Mouse (Mus musculus) T-cell, adult 66 days (primary cell): ENCODE measurements around the gene Olig2. TPM values are rescaled to one million over a fixed set of nuclear protein-coding genes. Genes with fewer than 3 reads are reported as not detected.

Experiments used
- total RNA-seq, 2 experiments: library from RNA; stranded (reverse); gene quantifications; 3 replicates in 1 of 2; 4 replicates in 1 of 2; pipeline ENCODE4 v1.2.4; 2023

The Olig2 gene
- not detected for total RNA-seq

GRCm38 (mm10) chr16:91225233-91226037 lies at the start of gene Olig2:
Gene Olig2, plus strand, starts transcription at chr16:91225457.

GRCm38 (mm10) chr16:91269468-91270211 lies 44.4 kb downstream of the Olig2 start, which contains the start of gene Olig1:
Gene Olig1, plus strand, starts transcription at chr16:91269772.

Other genes starting within 250 kb of the Olig2 start
- gene Synj1, start 214.1 kb upstream of the Olig2 start, total RNA-seq: 10 to 100 TPM; 69.0 to 84.4 TPM
- 100 to 1,000 TPM; 135 to 140 TPM for gene Paxbp1, start 180.9 kb upstream of the Olig2 start, total RNA-seq
- gene 4932438H23Rik, start 130.3 kb upstream of the Olig2 start, total RNA-seq: 1 to 10 TPM in 1 of 2 experiments, under 1 TPM in 1; 0.30 to 1.4 TPM
- not detected for gene Olig1, start 44.3 kb downstream of the Olig2 start, total RNA-seq
- 10 to 100 TPM; 67.1 to 76.7 TPM for gene Ifnar2, start 147.3 kb downstream of the Olig2 start, total RNA-seq
- gene Gm21970, start 166.3 kb downstream of the Olig2 start, total RNA-seq: not detected
- gene Il10rb, start 180.7 kb downstream of the Olig2 start, total RNA-seq: 10 to 100 TPM; 67.7 to 71.1 TPM